Mouse (Mus musculus) midbrain, embryonic 16.5 days (tissue): ENCODE results near the gene Vsig1. TPM values are rescaled to one million over a fixed set of nuclear protein-coding genes. Genes with fewer than 3 reads are reported as not detected.

Source experiments
- ATAC-seq: fragments of 200-750 bp; cut with Nextera tagmentation; 2 replicates; pipeline ENCODE4 v1.8.0; 2017; ENCODE audit warnings: moderate TSS enrichment
- H3K27ac ChIP-seq: fragments of 300-500 bp; sonication (generic); 2 replicates; pipeline ENCODE4 v1.5.1; 2014; ENCODE audit warnings: mild to moderate bottlenecking, low read length, mixed read lengths
- H3K27me3 ChIP-seq: fragments of 300-500 bp; sonication (generic); 2 replicates; pipeline ENCODE4 v1.6.1; 2014; ENCODE audit warnings: low read depth, low read length, mixed read lengths; ENCODE audit not compliant: control insufficient read depth, insufficient read depth
- H3K36me3 ChIP-seq: fragments of 300-500 bp; sonication (generic); 2 replicates; pipeline ENCODE4 v1.6.1; 2014; ENCODE audit warnings: mild to moderate bottlenecking, low read length, moderate library complexity, mixed read lengths; ENCODE audit not compliant: control insufficient read depth, insufficient read depth
- H3K4me1 ChIP-seq: fragments of 300-500 bp; sonication (generic); 2 replicates; pipeline ENCODE4 v1.6.1; 2014; ENCODE audit warnings: mild to moderate bottlenecking, low read length, mixed read lengths; ENCODE audit not compliant: control insufficient read depth, insufficient read depth
- H3K4me2 ChIP-seq: fragments of 300-500 bp; sonication (generic); 2 replicates; pipeline ENCODE4 v1.6.1; 2014; ENCODE audit warnings: mild to moderate bottlenecking, low read length, mixed read lengths
- H3K4me3 ChIP-seq: fragments of 300-500 bp; sonication (generic); 2 replicates; pipeline ENCODE4 v1.5.1; 2014; ENCODE audit warnings: low read depth, mild to moderate bottlenecking, low read length, moderate library complexity, mixed read lengths
- H3K9ac ChIP-seq: fragments of 300-500 bp; sonication (generic); 2 replicates; pipeline ENCODE4 v1.6.1; 2014; ENCODE audit warnings: low read depth, low read length, mixed read lengths
- H3K9me3 ChIP-seq: fragments of 300-500 bp; sonication (generic); replicated peaks from 2 replicates; pipeline ENCODE4 v1.6.1; 2014; ENCODE audit warnings: mild to moderate bottlenecking, low read length, mixed read lengths; ENCODE audit not compliant: control insufficient read depth, poor library complexity, severe bottlenecking
- WGBS: fragments of 180-500 bp; shearing (Covaris S2); extraction: QIAGEN DNeasy Blood & Tissue Kit; methylation state at CpG from one replicate; pipeline ENCODE4 v1.1.7; 2014; 5-methylcytosine and 5-hydroxymethylcytosine counted together
- polyA plus RNA-seq: library from polyadenylated mRNA; unstranded; fragments of >200 nt; fragmentation: Nextera tagmentation; extraction: Ambion mirVana; gene quantifications from 2 replicates; pipeline ENCODE4 v1.2.1, GENCODE M21; 2015

Vsig1 gene
- polyA plus RNA-seq, 1 experiment from 2014 or later, result not detected

GRCm38 (mm10) chrX:140936271-140936670 lies 28.9 kb downstream of the Vsig1 start:
- no peak for ATAC-seq
- Histone ChIP-seq H3K4me1 (no peaks in the 10 kb centered on the region), H3K4me2 (no peak overlapping the region), H3K4me3 (no peak overlapping the region), H3K9me3 (no peaks in the 10 kb centered on the region), H3K9ac (no peak overlapping the region), H3K27me3 (peaks cover 6% of the 10 kb centered on the region), H3K27ac (no peak overlapping the region), H3K36me3 (no peaks in the 10 kb centered on the region)
- WGBS, result 75% methylated on average over 5 of the region's 5 CpGs

DNA sequence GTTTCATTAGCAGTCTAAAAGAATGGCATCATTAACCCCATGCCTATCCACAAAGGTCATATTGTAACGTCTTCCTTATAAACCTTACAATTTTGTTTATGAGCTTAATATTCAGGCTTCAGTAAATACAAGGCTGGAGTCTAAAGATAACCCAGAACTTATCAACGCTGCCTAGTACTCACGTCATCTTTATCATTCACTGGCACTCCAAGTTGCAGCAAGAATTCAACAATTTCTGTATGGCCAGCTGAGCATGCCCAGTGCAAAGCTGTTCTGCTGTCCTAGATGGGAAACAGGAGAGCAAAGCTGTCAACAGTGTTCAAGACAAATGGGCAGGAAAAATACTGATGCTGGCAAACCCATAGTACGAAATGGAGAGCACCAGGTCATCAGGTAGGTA lies 46.2 kb downstream of the Vsig1 start:
- Histone ChIP-seq H3K4me1 (peaks cover 2% of the 10 kb centered on the region; the same call in 1 of the 2 replicates), H3K27me3 (no peaks in the 10 kb centered on the region; the same call in 1 of the 2 replicates), H3K9me3 (no peaks in the 10 kb centered on the region), H3K36me3 (no peaks in the 10 kb centered on the region; the same call in 1 of the 2 replicates), H3K27ac (no peak overlapping the region), H3K4me3 (no peak overlapping the region), H3K9ac (no peak overlapping the region), H3K4me2 (no peak overlapping the region)
- WGBS, result 93% methylated on average over 4 of the region's 4 CpGs
- ATAC-seq, result no peak

DNA sequence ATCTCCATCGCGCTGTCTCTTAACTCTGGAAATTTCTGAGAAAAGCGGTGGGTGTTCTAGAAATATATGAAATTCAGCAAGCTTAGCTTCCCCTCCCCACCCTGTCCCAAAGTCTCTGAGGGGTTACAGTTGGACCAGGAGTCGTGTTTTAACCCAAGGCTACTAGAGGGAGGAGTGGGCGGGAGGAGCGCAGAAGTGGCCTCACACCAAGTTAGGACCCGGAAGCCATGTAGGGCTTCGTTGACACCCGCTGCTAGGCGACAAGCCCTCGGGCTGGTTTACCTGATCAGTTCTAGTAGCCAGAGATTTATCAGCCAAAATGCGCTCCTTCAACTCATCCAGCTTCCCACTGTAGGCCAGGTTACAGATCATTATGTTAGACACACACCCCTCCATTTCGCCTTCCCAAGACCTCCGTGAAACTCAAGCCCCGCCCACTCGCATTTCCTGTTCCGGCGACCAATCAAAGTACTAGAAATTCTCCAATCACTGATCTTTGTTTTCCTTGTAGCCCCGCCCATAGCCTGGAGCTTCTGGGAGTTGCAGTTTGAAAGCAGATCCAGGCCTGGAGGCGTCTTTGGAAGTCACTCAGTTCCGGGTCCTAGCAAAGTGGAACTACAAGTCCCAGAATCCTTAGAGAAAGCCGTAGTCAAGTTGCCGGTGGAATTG lies 49.0 kb downstream of the Vsig1 start, which contains the start of the genes Psmd10 and Atg4a:
TSS of gene Psmd10 (minus strand) at position 457 of the 669 bp plus-strand sequence.
TSS of gene Atg4a (plus strand) at position 636 of the 669 bp plus-strand sequence.
- Histone ChIP-seq H3K27ac (peak within 1 kb of the TSS; percentile 73), H3K4me3 (peak within 1 kb of the TSS; percentile 54), H3K9ac (peak within 1 kb of the TSS; percentile 60), H3K36me3 (no peaks in the 10 kb centered on the region; the same call in 1 of the 2 replicates), H3K9me3 (no peaks in the 10 kb centered on the region), H3K4me1 (peaks cover 2% of the 10 kb centered on the region; the same call in 1 of the 2 replicates), H3K27me3 (no peaks in the 10 kb centered on the region; the same call in 1 of the 2 replicates), H3K4me2 (peak within 1 kb of the TSS; percentile 62)
- ATAC-seq, result peak; percentile 98
- 17% methylated on average over 23 of the region's 23 CpGs for WGBS

DNA sequence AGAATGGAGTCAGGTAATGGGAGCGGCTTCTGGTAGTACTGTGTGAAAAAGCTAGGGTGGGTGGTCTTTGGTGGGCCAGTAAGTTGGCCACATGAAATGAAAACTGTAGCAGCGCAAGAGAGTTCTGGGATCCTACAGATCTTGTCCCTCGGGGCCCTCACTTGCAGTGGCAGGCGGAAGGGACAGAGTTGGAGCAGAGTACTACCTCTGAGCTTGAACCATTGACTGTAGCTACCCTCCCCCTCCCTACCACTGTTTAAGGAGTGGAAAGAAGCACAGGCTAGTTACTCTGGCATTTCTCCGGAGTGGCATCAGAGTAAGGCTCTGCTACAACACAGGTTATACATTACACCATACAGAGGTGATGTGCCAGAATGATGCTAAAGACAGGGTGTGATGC lies 49.6 kb downstream of the Vsig1 start:
- Histone ChIP-seq H3K36me3 (no peaks in the 10 kb centered on the region; the same call in 1 of the 2 replicates), H3K9ac (peak overlapping the region; percentile 59), H3K27me3 (no peaks in the 10 kb centered on the region; the same call in 1 of the 2 replicates), H3K4me3 (peak overlapping the region; percentile 48), H3K9me3 (no peaks in the 10 kb centered on the region), H3K27ac (no peak overlapping the region), H3K4me2 (peak overlapping the region; percentile 62), H3K4me1 (peaks cover 2% of the 10 kb centered on the region; the same call in 1 of the 2 replicates)
- peak; percentile 82 for ATAC-seq
- 17% methylated on average over 5 of the region's 5 CpGs for WGBS

GRCm38 (mm10) chrX:140978943-140979342 lies 71.5 kb downstream of the Vsig1 start:
- Histone ChIP-seq H3K4me3 (no peak overlapping the region), H3K27me3 (peaks cover 15% of the 10 kb centered on the region), H3K36me3 (no peaks in the 10 kb centered on the region), H3K9ac (no peak overlapping the region), H3K27ac (no peak overlapping the region), H3K4me1 (no peaks in the 10 kb centered on the region), H3K9me3 (no peaks in the 10 kb centered on the region), H3K4me2 (no peak overlapping the region)
- ATAC-seq, result no peak
- 100% methylated on average over 1 of the region's 1 CpGs for WGBS

GRCm38 (mm10) chrX:140979546-140979945 lies 72.1 kb downstream of the Vsig1 start:
- no peak for ATAC-seq
- Histone ChIP-seq H3K4me2 (no peak overlapping the region), H3K36me3 (no peaks in the 10 kb centered on the region), H3K9ac (no peak overlapping the region), H3K9me3 (no peaks in the 10 kb centered on the region), H3K4me3 (no peak overlapping the region), H3K27ac (no peak overlapping the region), H3K4me1 (no peaks in the 10 kb centered on the region), H3K27me3 (peaks cover 15% of the 10 kb centered on the region)
- 68% methylated on average over 2 of the region's 2 CpGs for WGBS

DNA sequence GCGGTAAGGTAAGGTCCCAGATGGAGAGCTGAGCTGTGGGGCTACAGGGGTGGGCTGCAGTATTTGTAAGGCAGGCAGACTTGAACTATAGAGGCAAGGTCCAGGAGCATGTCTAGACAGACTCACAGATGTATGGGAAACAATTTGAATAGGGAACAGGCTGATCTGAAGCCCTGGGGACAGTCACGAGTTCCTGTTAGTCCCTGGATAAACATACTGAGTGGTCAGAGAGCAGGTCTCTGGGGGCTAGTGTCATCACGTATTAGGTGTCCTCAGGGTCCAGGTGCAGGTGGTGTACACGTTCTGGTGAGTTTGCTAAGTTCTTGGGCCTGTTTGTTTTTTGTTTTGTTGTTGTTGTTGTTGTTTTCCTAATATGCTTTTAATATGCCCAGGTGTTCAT lies 72.8 kb downstream of the Vsig1 start:
- no peaks in the 10 kb centered on the region for H3K4me1 ChIP-seq
- ATAC-seq, result no peak
- no peak overlapping the region for H3K4me2 ChIP-seq
- H3K27ac ChIP-seq, result no peak overlapping the region
- no peaks in the 10 kb centered on the region for H3K36me3 ChIP-seq
- H3K9ac ChIP-seq, result no peak overlapping the region
- no peaks in the 10 kb centered on the region for H3K9me3 ChIP-seq
- peaks cover 15% of the 10 kb centered on the region for H3K27me3 ChIP-seq
- no peak overlapping the region for H3K4me3 ChIP-seq
- 76% methylated on average over 4 of the region's 4 CpGs for WGBS

DNA sequence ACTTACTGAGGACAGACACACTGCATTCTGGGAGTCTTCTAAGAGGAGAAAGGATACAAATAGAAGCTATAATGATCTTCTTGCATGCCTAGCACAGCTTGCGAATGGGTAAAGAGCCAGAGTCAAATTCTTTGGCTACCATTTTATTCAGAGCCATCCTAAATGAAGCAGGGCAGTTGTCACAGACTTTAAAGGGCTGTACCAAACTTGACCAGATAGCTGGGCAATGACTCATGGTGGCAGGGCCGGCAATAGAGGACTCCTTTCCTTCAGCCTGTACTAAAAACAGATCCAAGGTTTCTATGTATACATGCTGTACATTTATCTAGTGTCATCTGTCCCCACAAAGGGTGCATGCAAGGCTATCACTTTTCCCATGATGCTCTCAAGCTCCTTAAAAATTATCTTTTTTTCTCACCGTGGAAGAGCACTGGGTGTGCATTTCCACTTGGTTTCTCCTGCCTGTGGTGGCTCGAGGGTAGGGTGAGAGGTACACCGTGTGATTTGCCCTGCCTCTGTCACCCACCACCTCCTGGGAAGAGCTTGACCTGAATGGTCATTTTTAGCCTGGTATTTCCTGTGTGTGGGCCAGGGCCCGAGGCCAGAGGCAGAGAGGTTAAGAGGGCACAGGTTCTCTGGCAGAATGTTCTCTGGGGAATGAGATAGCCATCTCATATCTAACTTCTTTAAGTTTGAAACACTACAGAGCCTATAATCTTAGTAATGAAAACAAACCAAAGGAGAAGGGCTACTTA lies 76.0 kb downstream of the Vsig1 start:
- peaks cover 15% of the 10 kb centered on the region for H3K27me3 ChIP-seq
- 68% methylated on average over 6 of the region's 6 CpGs for WGBS

DNA sequence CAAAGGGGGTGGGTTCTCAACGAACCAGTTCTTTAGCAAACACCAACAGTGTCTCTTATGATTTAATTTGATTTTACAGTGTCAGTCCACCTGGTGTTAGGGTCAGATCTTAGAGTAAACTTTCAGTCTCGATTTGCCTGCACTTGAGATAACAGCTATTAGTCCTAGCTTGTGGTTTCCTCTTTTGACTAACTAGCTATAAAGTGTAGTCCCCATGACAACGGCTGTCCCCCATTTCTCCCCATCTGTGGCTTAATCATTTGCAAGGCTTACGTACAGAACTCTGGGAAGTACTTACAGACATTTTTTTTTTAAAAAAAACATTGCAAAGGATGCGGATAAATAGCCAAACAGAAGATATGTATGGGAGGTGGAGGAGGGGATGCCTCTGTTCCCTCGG lies 77.4 kb downstream of the Vsig1 start:
- no peak for ATAC-seq
- Histone ChIP-seq H3K36me3 (no peaks in the 10 kb centered on the region), H3K9ac (no peak overlapping the region), H3K4me3 (no peak overlapping the region), H3K4me1 (no peaks in the 10 kb centered on the region), H3K27ac (no peak overlapping the region), H3K4me2 (no peak overlapping the region), H3K27me3 (peaks cover 15% of the 10 kb centered on the region), H3K9me3 (no peaks in the 10 kb centered on the region)
- 76% methylated on average over 6 of the region's 6 CpGs for WGBS

More for the DNA sequence above, 76.0 kb downstream of the Vsig1 start:
- H3K36me3 ChIP-seq, result no peaks in the 10 kb centered on the region
- no peak overlapping the region for H3K4me2 ChIP-seq
- no peak for ATAC-seq
- H3K9me3 ChIP-seq, result no peaks in the 10 kb centered on the region
- no peak overlapping the region for H3K4me3 ChIP-seq
- H3K9ac ChIP-seq, result no peak overlapping the region
- no peak overlapping the region for H3K27ac ChIP-seq
- H3K4me1 ChIP-seq, result no peaks in the 10 kb centered on the region
